Mouse (Mus musculus) lung, embryonic 15.5 days (tissue): ENCODE data around the gene Cryba2. TPM values are rescaled to one million over a fixed set of nuclear protein-coding genes. Genes with fewer than 3 reads are reported as not detected.

Experiments used
- ATAC-seq: fragments of 200-750 bp; cut with Nextera tagmentation; 2 replicates; pipeline ENCODE4 v1.8.0; 2017; ENCODE audit warnings: moderate number of reproducible peaks, borderline replicate concordance; ENCODE audit not compliant: low FRiP score, low TSS enrichment; ENCODE audit errors: extremely low read depth
- H3K27ac ChIP-seq: fragments of 300-500 bp; sonication (generic); 2 replicates; pipeline ENCODE4 v1.5.1; 2015; ENCODE audit warnings: moderate library complexity, mild to moderate bottlenecking, inconsistent platforms
- H3K27me3 ChIP-seq: fragments of 300-500 bp; sonication (generic); 2 replicates; pipeline ENCODE4 v1.6.1; 2015; ENCODE audit warnings: inconsistent platforms
- H3K36me3 ChIP-seq: fragments of 300-500 bp; sonication (generic); 2 replicates; pipeline ENCODE4 v1.6.1; 2015; ENCODE audit warnings: inconsistent platforms
- H3K4me1 ChIP-seq: fragments of 300-500 bp; sonication (generic); 2 replicates; pipeline ENCODE4 v1.6.1; 2015; ENCODE audit warnings: inconsistent platforms
- H3K4me2 ChIP-seq: fragments of 300-500 bp; sonication (generic); 2 replicates; pipeline ENCODE4 v1.6.1; 2015; ENCODE audit warnings: inconsistent platforms, mild to moderate bottlenecking, moderate library complexity
- H3K4me3 ChIP-seq: fragments of 300-500 bp; sonication (generic); 2 replicates; pipeline ENCODE4 v1.5.1; 2015; ENCODE audit warnings: mild to moderate bottlenecking, inconsistent platforms
- H3K9ac ChIP-seq: fragments of 300-500 bp; sonication (generic); 2 replicates; pipeline ENCODE4 v1.6.1; 2015; ENCODE audit warnings: inconsistent platforms
- H3K9me3 ChIP-seq: fragments of 300-500 bp; sonication (generic); 2 replicates; pipeline ENCODE4 v1.6.1; 2016; ENCODE audit warnings: inconsistent platforms
- WGBS: fragments of 180-500 bp; shearing (Covaris S2); methylation state at CpG from one replicate; pipeline ENCODE4 v1.1.7; 2015; 5-methylcytosine and 5-hydroxymethylcytosine counted together
- polyA plus RNA-seq: library from polyadenylated mRNA; unstranded; fragments of >200 nt; fragmentation: Nextera tagmentation; extraction: Ambion mirVana; gene quantifications from 2 replicates; pipeline ENCODE4 v1.2.1, GENCODE M21; 2015

The Cryba2 gene
- polyA plus RNA-seq, 1 experiment from 2014 or later, result not detected

GRCm38 (mm10) chr1:74900341-74901285 is 7.7 kb upstream of the Cryba2 start:
- peak; percentile 72 for ATAC-seq
- Histone ChIP-seq H3K27ac (peak overlapping the region; percentile 60), H3K4me1 (peaks cover 5% of the 10 kb centered on the region; the same call in 1 of the 2 replicates), H3K27me3 (peaks cover 83% of the 10 kb centered on the region), H3K36me3 (no peaks in the 10 kb centered on the region), H3K4me3 (peak overlapping the region; percentile 32), H3K9ac (0 out of 2 replicates have a peak overlapping the region, but pooled peaks have one; percentile 11), H3K9me3 (no peaks in the 10 kb centered on the region), H3K4me2 (peak overlapping the region; percentile 67)
- 2% methylated on average over 65 of the region's 66 CpGs for WGBS

GRCm38 (mm10) chr1:74898656-74899431 is 5.9 kb upstream of the Cryba2 start:
- Histone ChIP-seq H3K4me1 (peaks cover 5% of the 10 kb centered on the region; the same call in 1 of the 2 replicates), H3K27me3 (peaks cover 93% of the 10 kb centered on the region), H3K4me2 (no peak overlapping the region), H3K36me3 (no peaks in the 10 kb centered on the region), H3K9ac (no peak overlapping the region), H3K9me3 (no peaks in the 10 kb centered on the region), H3K27ac (no peak overlapping the region), H3K4me3 (no peak overlapping the region)
- 4% methylated on average over 6 of the region's 10 CpGs for WGBS
- ATAC-seq, result no peak

- Histone ChIP-seq H3K27ac (no peak overlapping the region), H3K9me3 (no peaks in the 10 kb centered on the region), H3K9ac (no peak overlapping the region), H3K27me3 (peaks cover 96% of the 10 kb centered on the region), H3K4me3 (no peak overlapping the region), H3K4me2 (no peak overlapping the region), H3K4me1 (peaks cover 5% of the 10 kb centered on the region; the same call in 1 of the 2 replicates), H3K36me3 (no peaks in the 10 kb centered on the region)
- WGBS, result 2% methylated on average over 7 of the region's 7 CpGs
- ATAC-seq, result no peak
Observed at GRCm38 (mm10) chr1:74897976-74898375, 5.0 kb upstream of the Cryba2 start.

GRCm38 (mm10) chr1:74894966-74895365 is 2.0 kb upstream of the Cryba2 start:
- ATAC-seq, result no peak
- no peak overlapping the region for H3K27ac ChIP-seq
- peaks cover 96% of the 10 kb centered on the region for H3K27me3 ChIP-seq
- no peak overlapping the region for H3K4me2 ChIP-seq
- no peaks in the 10 kb centered on the region for H3K9me3 ChIP-seq
- H3K4me1 ChIP-seq, result no peaks in the 10 kb centered on the region
- H3K9ac ChIP-seq, result no peak overlapping the region
- H3K36me3 ChIP-seq, result no peaks in the 10 kb centered on the region
- H3K4me3 ChIP-seq, result no peak overlapping the region
- WGBS, result 23% methylated on average over 4 of the region's 4 CpGs

- Histone ChIP-seq H3K27me3 (peaks cover 90% of the 10 kb centered on the region), H3K27ac (no peak overlapping the region), H3K9me3 (no peaks in the 10 kb centered on the region), H3K4me3 (no peak overlapping the region), H3K4me1 (no peaks in the 10 kb centered on the region), H3K9ac (no peak overlapping the region), H3K36me3 (no peaks in the 10 kb centered on the region), H3K4me2 (no peak overlapping the region)
- ATAC-seq, result no peak
- 3% methylated on average over 39 of the region's 39 CpGs for WGBS
Observed at GRCm38 (mm10) chr1:74892351-74893133, 401 bp downstream of the Cryba2 start.

GRCm38 (mm10) chr1:74891513-74891912 is 1.4 kb downstream of the Cryba2 start:
- H3K27me3 ChIP-seq, result peaks cover 91% of the 10 kb centered on the region
- no peaks in the 10 kb centered on the region for H3K36me3 ChIP-seq
- H3K4me2 ChIP-seq, result no peak overlapping the region
- no peaks in the 10 kb centered on the region for H3K9me3 ChIP-seq
- H3K27ac ChIP-seq, result no peak overlapping the region
- no peak overlapping the region for H3K4me3 ChIP-seq
- no peaks in the 10 kb centered on the region for H3K4me1 ChIP-seq
- H3K9ac ChIP-seq, result no peak overlapping the region
- no peak for ATAC-seq
- WGBS, result 5% methylated on average over 2 of the region's 8 CpGs

- Histone ChIP-seq H3K9ac (no peak within 1 kb of the TSS), H3K27me3 (peaks cover 94% of the 10 kb centered on the region), H3K36me3 (no peaks in the 10 kb centered on the region), H3K9me3 (no peaks in the 10 kb centered on the region), H3K27ac (no peak within 1 kb of the TSS), H3K4me3 (peak within 1 kb of the TSS; percentile 16), H3K4me2 (peak within 1 kb of the TSS; percentile 45), H3K4me1 (peaks cover 25% of the 10 kb centered on the region)
- under 1% methylated on average over 43 of the region's 43 CpGs for whole genome bisulfite sequencing
- no peak for ATAC-seq
Observed at GRCm38 (mm10) chr1:74885369-74886042, 7.4 kb downstream of the Cryba2 start, which contains the start of gene Fev. Gene Fev (minus strand): TSS chr1:74885419.

- WGBS, result 1% methylated on average over 57 of the region's 57 CpGs
- no peak overlapping the region for H3K9ac ChIP-seq
Observed at GRCm38 (mm10) chr1:74884196-74885141, 8.5 kb downstream of the Cryba2 start.

GRCm38 (mm10) chr1:74883441-74883840 is 9.5 kb downstream of the Cryba2 start:
- Histone ChIP-seq H3K4me3 (no peak overlapping the region), H3K9me3 (no peaks in the 10 kb centered on the region), H3K36me3 (no peaks in the 10 kb centered on the region), H3K4me1 (peaks cover 25% of the 10 kb centered on the region), H3K27ac (no peak overlapping the region), H3K4me2 (no peak overlapping the region), H3K27me3 (peaks cover 93% of the 10 kb centered on the region), H3K9ac (no peak overlapping the region)
- no peak for ATAC-seq
- WGBS, result 8% methylated on average over 4 of the region's 5 CpGs

More at GRCm38 (mm10) chr1:74884196-74885141, 8.5 kb downstream of the Cryba2 start:
- ATAC-seq, result no peak
- peaks cover 25% of the 10 kb centered on the region for H3K4me1 ChIP-seq
- peaks cover 89% of the 10 kb centered on the region for H3K27me3 ChIP-seq
- H3K36me3 ChIP-seq, result no peaks in the 10 kb centered on the region
- H3K4me3 ChIP-seq, result peak overlapping the region; percentile 16
- H3K27ac ChIP-seq, result no peak overlapping the region
- H3K9me3 ChIP-seq, result no peaks in the 10 kb centered on the region
- peak overlapping the region; percentile 45 for H3K4me2 ChIP-seq

GRCm38 (mm10) chr1:74882828-74883227 is 10.1 kb downstream of the Cryba2 start:
- H3K27ac ChIP-seq, result no peak overlapping the region

More at GRCm38 (mm10) chr1:74882828-74883227, 10.1 kb downstream of the Cryba2 start:
- Histone ChIP-seq H3K9ac (no peak overlapping the region), H3K4me1 (peaks cover 25% of the 10 kb centered on the region), H3K9me3 (no peaks in the 10 kb centered on the region), H3K36me3 (no peaks in the 10 kb centered on the region), H3K4me2 (peak overlapping the region; percentile 54), H3K4me3 (no peak overlapping the region), H3K27me3 (peaks cover 94% of the 10 kb centered on the region)
- WGBS, result 4% methylated on average over 8 of the region's 8 CpGs
- ATAC-seq, result no peak
